Mouse (Mus musculus) liver, embryonic 14.5 days (tissue): ENCODE data around the gene Aldob.

Experiments
- CTCF ChIP-seq: IDR thresholded peaks from 2 replicates; pipeline ENCODE4 v1.5.1; 2016; ENCODE audit warnings: antibody characterized with exemption, low read depth, control low read depth
- EP300 ChIP-seq: IDR thresholded peaks from 2 replicates; pipeline ENCODE4 v1.6.1; 2016; ENCODE audit warnings: antibody characterized with exemption, low read depth

- TF ChIP-seq CTCF (no peak), EP300 (no peak)
Measured at GRCm38 (mm10) chr4:49583965-49584831, 34.9 kb upstream of the Aldob start.
